Mouse (Mus musculus) induced T-regulatory cell, adult 2 months (primary cell): ENCODE data around the gene Alpk3.

ENCODE experiments used
- DNase-seq: peaks from one replicate; pipeline ENCODE4 v3.0.0-alpha.2; 2012; ENCODE audit warnings: low read depth

Gene Alpk3

GRCm38 (mm10) chr7:81057471-81057870 lies at the start of gene Alpk3:
Gene Alpk3, plus strand, starts transcription at chr7:81057600.
- no peak for DNase-seq

DNA sequence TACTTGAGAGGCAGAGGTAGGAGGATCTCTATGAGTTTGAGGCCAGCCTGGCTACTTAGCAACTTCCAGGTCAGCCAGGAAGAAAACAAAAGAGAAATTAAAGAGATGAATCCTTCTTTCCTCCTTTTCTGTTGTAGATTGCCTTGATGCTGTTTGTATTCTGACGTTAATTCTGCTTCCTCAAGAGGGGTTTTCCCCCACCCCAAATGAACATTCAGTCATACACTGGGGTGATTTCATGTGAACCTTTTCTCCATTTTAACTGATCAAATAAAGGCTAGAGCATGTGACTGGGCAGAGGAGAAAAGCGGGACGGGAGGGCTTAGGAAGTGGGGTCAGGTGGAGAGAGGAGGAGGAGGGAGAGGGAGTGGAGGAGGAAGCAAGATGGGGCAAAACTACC lies 49.1 kb upstream of the Alpk3 start:
- DNase-seq, result peak; percentile 52

GRCm38 (mm10) chr7:81011576-81011975 lies 45.8 kb upstream of the Alpk3 start:
- DNase-seq, result no peak

DNA sequence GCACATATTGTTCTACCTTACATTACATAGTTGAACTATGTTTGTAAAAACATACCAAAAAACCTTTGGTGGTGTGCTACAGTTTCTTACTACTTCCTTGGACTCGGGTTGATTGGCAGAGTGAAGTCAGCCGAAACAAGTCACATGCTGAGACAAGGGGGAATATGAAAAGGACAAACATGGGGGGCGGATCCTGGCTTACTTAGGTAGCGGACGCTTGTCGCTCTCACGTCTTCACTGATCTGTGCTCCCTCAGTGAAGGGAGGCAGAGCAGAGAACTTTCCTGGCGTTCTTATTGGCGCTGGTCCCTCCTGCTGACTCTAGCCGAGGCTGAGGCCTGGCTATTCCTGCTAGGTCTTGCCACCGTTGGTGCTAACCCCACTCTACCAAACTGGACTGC lies 37.1 kb upstream of the Alpk3 start:
- DNase-seq, result no peak

- DNase-seq, result no peak
Observed at GRCm38 (mm10) chr7:81022731-81023130, 34.7 kb upstream of the Alpk3 start.

DNA sequence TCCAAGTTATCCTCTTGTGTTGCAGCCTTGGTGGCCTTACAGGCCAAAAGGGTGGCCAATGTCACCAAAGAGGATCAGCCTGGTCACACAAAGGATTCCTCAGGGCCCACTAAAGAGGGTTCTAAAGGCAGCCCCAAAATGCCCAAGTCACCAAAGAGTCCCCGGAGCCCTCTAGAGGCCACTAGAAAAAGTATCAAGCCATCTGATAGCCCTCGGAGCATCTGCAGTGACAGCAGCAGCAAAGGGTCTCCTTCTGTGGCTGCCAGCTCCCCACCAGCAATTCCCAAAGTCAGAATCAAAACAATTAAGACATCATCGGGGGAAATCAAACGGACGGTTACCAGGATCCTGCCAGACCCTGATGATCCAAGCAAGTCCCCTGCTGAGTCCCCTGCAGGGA lies 33.3 kb upstream of the Alpk3 start:
- peak; percentile 25 for DNase-seq

- DNase-seq, result no peak
Observed at GRCm38 (mm10) chr7:81024651-81025050, 32.7 kb upstream of the Alpk3 start.

GRCm38 (mm10) chr7:81025751-81026150 lies 31.6 kb upstream of the Alpk3 start:
- DNase-seq, result no peak

- DNase-seq, result no peak
Observed at GRCm38 (mm10) chr7:81039711-81040110, 17.7 kb upstream of the Alpk3 start.

- DNase-seq, result no peak
Observed at GRCm38 (mm10) chr7:81043023-81043620, 14.3 kb upstream of the Alpk3 start.

- DNase-seq, result no peak
Observed at GRCm38 (mm10) chr7:81047847-81048246, 9.6 kb upstream of the Alpk3 start.

DNA sequence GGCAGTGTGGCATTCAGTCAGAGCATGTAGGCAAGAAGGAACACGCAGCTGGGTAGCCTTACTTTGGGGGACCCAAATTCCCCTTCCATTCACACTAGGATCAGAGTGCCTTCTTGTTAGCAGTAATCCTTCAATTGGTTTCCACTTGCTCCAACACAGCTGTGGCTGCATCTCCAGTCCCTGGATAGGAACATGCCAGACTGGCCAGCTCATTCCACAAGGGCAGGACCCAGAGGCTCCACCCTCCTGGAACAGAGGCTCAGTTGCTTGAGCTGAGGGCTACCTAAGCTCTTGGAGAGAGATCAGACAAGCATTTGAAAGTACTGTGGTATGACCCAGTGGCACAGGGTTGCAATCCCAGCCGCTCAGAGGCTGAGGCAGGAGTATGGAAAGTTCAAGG lies 8.9 kb upstream of the Alpk3 start:
- DNase-seq, result no peak

GRCm38 (mm10) chr7:81049966-81050365 lies 7.4 kb upstream of the Alpk3 start:
- no peak for DNase-seq

GRCm38 (mm10) chr7:81055709-81056370 lies 1.6 kb upstream of the Alpk3 start:
- no peak for DNase-seq

- DNase-seq, result no peak
Observed at GRCm38 (mm10) chr7:81057901-81058711, 706 bp downstream of the Alpk3 start.

DNA sequence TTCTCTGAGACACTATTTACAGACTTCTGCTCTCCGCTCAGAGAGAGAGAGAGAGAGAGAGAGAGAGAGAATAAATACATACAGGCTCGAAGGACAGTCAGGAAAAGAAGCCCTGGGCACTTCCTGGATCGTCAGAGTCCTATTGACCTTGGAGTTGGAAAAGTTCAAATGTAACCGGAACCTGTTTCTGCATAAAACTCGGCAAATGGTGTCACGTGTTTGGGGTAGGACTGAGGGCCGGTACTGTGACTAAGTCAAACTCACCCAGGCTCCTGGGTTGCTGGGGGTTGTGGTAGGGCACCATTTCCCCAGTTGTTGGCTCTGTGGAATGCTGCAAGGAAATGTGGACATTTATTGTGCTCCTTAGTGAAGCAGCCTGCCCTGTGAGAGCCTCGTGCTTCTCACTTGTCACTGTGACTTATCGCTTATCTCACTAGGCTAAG lies 1.3 kb downstream of the Alpk3 start:
- DNase-seq, result no peak

DNA sequence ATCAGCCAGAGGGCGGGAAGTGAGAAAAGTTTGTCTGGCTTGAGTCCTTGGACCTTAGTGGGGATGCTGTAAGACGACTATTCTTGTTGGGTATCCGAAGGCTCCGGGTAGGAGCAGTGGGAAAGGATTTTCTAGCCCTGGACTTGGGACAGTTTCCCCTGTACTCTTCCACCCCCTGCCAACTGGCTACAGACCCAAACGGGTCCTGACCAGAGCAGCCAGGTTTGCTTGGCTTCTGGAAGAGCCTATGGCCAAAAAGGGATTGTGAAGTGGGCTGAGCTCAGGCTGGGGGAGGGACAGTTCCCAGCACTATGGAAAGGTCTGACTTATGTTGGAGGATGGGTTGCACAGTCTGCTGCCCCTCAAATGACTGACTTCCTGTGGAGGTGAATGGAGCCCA lies 2.0 kb downstream of the Alpk3 start:
- no peak for DNase-seq

DNA sequence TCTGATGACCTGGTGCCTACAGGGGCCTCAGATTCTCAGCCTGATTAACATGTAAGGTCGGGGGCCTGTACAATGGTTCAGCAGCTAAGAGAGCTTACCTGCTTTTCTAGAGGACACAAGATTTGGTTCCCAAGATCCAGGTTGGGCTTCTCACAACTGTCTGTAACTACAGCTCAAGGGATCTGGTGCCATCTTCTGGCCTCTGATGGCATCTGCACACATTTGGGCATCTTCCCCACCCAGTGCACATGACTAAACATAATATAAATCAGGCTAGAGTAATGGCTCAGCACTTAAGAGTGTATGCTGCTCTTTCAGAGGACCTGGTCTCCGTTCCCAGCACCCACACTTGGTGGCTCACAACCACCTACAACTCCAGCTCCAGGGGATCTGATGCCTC lies 3.5 kb downstream of the Alpk3 start:
- DNase-seq, result peak; percentile 75

DNA sequence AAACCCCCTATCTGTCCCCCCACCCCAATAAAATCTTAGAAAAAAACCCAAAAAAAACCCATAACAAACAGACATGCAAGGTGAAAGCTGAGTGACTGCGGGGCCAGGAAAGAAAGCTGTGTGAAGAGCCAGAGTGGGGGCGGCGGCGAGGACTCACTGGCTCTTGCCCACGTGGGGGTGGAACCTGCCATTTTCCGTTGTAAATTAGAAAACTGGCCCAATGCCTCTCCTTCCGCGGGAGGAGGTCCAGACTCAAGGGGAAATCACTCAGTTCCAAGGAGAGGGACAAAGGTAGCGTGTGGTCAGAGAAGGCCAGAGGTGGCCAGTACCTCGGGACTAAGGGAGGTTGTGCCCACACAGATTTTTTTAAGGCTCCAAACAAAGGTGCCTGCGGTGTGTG lies 4.5 kb downstream of the Alpk3 start:
- DNase-seq, result no peak

- DNase-seq, result no peak
Observed at GRCm38 (mm10) chr7:81063332-81063731, 5.9 kb downstream of the Alpk3 start.

GRCm38 (mm10) chr7:81066714-81067113 lies 9.3 kb downstream of the Alpk3 start:
- no peak for DNase-seq

- DNase-seq, result no peak
Observed at GRCm38 (mm10) chr7:81072463-81072862, 15.1 kb downstream of the Alpk3 start.

DNA sequence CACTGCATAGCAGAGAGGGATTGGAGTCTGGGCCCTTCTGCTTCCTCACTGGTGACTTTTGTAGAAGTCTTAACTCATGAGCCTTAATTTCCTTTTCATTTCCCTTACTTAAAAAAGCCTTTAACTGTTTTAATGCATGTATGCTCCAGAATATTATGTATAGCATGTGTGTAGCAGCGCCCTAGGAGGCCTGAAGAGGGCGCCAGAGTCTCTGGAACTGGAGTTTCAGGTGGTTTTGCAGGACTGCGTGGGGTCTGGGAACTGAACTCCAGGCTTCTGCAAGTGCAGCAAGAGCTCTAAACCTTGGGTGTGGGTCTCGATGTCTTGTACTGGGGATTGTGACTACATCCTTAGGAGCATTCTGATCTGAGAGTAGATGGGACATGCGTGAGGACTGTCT lies 15.9 kb downstream of the Alpk3 start:
- peak; percentile 54 for DNase-seq
